Mouse (Mus musculus): ENCODE results near the gene Macrod2. TPM values are rescaled to one million over a fixed set of nuclear protein-coding genes. Genes with fewer than 3 reads are reported as not detected.
A peak's percentile ranks its signal among the peaks of the same experiment; 100 is the strongest.

Gene Macrod2
- polyA plus RNA-seq, 1 experiment from 2014 or later = 34.8 TPM

GRCm38 (mm10) chr2:141156979-141157593 is 762.0 kb downstream of the Macrod2 start:
- no peaks in the 10 kb centered on the region for H3K27me3 ChIP-seq
- H3K36me3 ChIP-seq = no peaks in the 10 kb centered on the region
- no peaks in the 10 kb centered on the region for H3K4me1 ChIP-seq
- no peaks in the 10 kb centered on the region for H3K9me3 ChIP-seq (replicated peaks)
- H3K9ac ChIP-seq = no peak overlapping the region
- H3K4me3 ChIP-seq (replicated peaks) = no peak overlapping the region
- no peak overlapping the region for H3K4me2 ChIP-seq
- no peak for ATAC-seq (replicated peaks; ENCODE audit: low FRiP score)
- WGBS = 77% methylated on average over 7 of the region's 7 CpGs
- H3K27ac ChIP-seq = no peak overlapping the region

- 76% methylated on average over 7 of the region's 7 CpGs for WGBS
- H3K36me3 ChIP-seq = no peaks in the 10 kb centered on the region
- ATAC-seq (replicated peaks; ENCODE audit: low FRiP score) = no peak
These were observed 763.1 kb downstream of the Macrod2 start for GRCm38 (mm10) chr2:141158161-141158560.

GRCm38 (mm10) chr2:141163918-141164317 is 768.8 kb downstream of the Macrod2 start:
- no peaks in the 10 kb centered on the region for H3K9me3 ChIP-seq (replicated peaks)
- H3K36me3 ChIP-seq = no peaks in the 10 kb centered on the region
- no peak overlapping the region for H3K4me2 ChIP-seq
- H3K9ac ChIP-seq = no peak overlapping the region
- ATAC-seq (replicated peaks; ENCODE audit: low FRiP score) = no peak
- H3K4me1 ChIP-seq = no peaks in the 10 kb centered on the region
- H3K4me3 ChIP-seq (replicated peaks) = no peak overlapping the region
- H3K27me3 ChIP-seq = no peaks in the 10 kb centered on the region
- WGBS = 30% methylated on average over 4 of the region's 4 CpGs
- H3K27ac ChIP-seq = no peak overlapping the region

More at GRCm38 (mm10) chr2:141158161-141158560, 763.1 kb downstream of the Macrod2 start:
- Histone ChIP-seq H3K27ac (no peak overlapping the region), H3K4me3 (replicated peaks) (no peak overlapping the region), H3K27me3 (no peaks in the 10 kb centered on the region), H3K4me2 (no peak overlapping the region), H3K4me1 (no peaks in the 10 kb centered on the region), H3K9me3 (replicated peaks) (no peaks in the 10 kb centered on the region), H3K9ac (no peak overlapping the region)

GRCm38 (mm10) chr2:141169586-141169985 is 774.5 kb downstream of the Macrod2 start:
- no peak overlapping the region for H3K4me2 ChIP-seq

GRCm38 (mm10) chr2:141173167-141173566 is 778.1 kb downstream of the Macrod2 start:
- 42% methylated on average over 1 of the region's 1 CpGs for WGBS
- no peaks in the 10 kb centered on the region for H3K9me3 ChIP-seq (replicated peaks)
- peaks cover 3% of the 10 kb centered on the region; the same call in 1 of the 2 replicates for H3K4me1 ChIP-seq

More at GRCm38 (mm10) chr2:141169586-141169985, 774.5 kb downstream of the Macrod2 start:
- 82% methylated on average over 3 of the region's 3 CpGs for WGBS
- ATAC-seq (replicated peaks; ENCODE audit: low FRiP score) = no peak
- Histone ChIP-seq H3K27me3 (no peaks in the 10 kb centered on the region), H3K4me3 (replicated peaks) (no peak overlapping the region), H3K9ac (no peak overlapping the region), H3K9me3 (replicated peaks) (no peaks in the 10 kb centered on the region), H3K27ac (no peak overlapping the region), H3K36me3 (no peaks in the 10 kb centered on the region), H3K4me1 (peaks cover 3% of the 10 kb centered on the region; the same call in 1 of the 2 replicates)

GRCm38 (mm10) chr2:141173607-141174006 is 778.5 kb downstream of the Macrod2 start:
- peak; percentile 22; the same call in 1 of the 2 replicates for ATAC-seq (replicated peaks; ENCODE audit: low FRiP score)
- WGBS = 32% methylated on average over 3 of the region's 3 CpGs
- H3K9ac ChIP-seq = no peak overlapping the region
- no peak overlapping the region for H3K4me2 ChIP-seq
- no peaks in the 10 kb centered on the region for H3K36me3 ChIP-seq
- H3K27ac ChIP-seq = no peak overlapping the region
- H3K9me3 ChIP-seq (replicated peaks) = no peaks in the 10 kb centered on the region
- H3K4me3 ChIP-seq (replicated peaks) = no peak overlapping the region
- peaks cover 3% of the 10 kb centered on the region; the same call in 1 of the 2 replicates for H3K4me1 ChIP-seq
- H3K27me3 ChIP-seq = no peaks in the 10 kb centered on the region

More at GRCm38 (mm10) chr2:141173167-141173566, 778.1 kb downstream of the Macrod2 start:
- Histone ChIP-seq H3K9ac (no peak overlapping the region), H3K4me3 (replicated peaks) (no peak overlapping the region), H3K27ac (no peak overlapping the region), H3K36me3 (no peaks in the 10 kb centered on the region), H3K4me2 (no peak overlapping the region), H3K27me3 (no peaks in the 10 kb centered on the region)
- peak; percentile 33; the same call in 1 of the 2 replicates for ATAC-seq (replicated peaks; ENCODE audit: low FRiP score)

- 59% methylated on average over 1 of the region's 1 CpGs for WGBS
- Histone ChIP-seq H3K9me3 (replicated peaks) (no peaks in the 10 kb centered on the region), H3K4me3 (replicated peaks) (no peak overlapping the region), H3K9ac (no peak overlapping the region), H3K27me3 (no peaks in the 10 kb centered on the region), H3K4me1 (no peaks in the 10 kb centered on the region), H3K27ac (no peak overlapping the region), H3K36me3 (no peaks in the 10 kb centered on the region), H3K4me2 (no peak overlapping the region)
- no peak for ATAC-seq (replicated peaks; ENCODE audit: low FRiP score)
These were observed 785.5 kb downstream of the Macrod2 start for GRCm38 (mm10) chr2:141180656-141181055.

GRCm38 (mm10) chr2:141182034-141182759 is 787.1 kb downstream of the Macrod2 start:
- H3K9ac ChIP-seq = no peak overlapping the region
- no peak; the same call in 1 of the 2 replicates for ATAC-seq (replicated peaks; ENCODE audit: low FRiP score)
- H3K4me1 ChIP-seq = no peaks in the 10 kb centered on the region
- no peak overlapping the region for H3K4me2 ChIP-seq
- H3K36me3 ChIP-seq = no peaks in the 10 kb centered on the region
- H3K27me3 ChIP-seq = no peaks in the 10 kb centered on the region
- WGBS = 57% methylated on average over 5 of the region's 5 CpGs
- H3K9me3 ChIP-seq (replicated peaks) = no peaks in the 10 kb centered on the region
- H3K4me3 ChIP-seq (replicated peaks) = no peak overlapping the region
- H3K27ac ChIP-seq = no peak overlapping the region

- Histone ChIP-seq H3K27ac (no peak overlapping the region), H3K36me3 (no peaks in the 10 kb centered on the region), H3K4me3 (replicated peaks) (no peak overlapping the region), H3K9ac (no peak overlapping the region), H3K9me3 (replicated peaks) (no peaks in the 10 kb centered on the region), H3K27me3 (no peaks in the 10 kb centered on the region), H3K4me1 (peaks cover 6% of the 10 kb centered on the region; the same call in 1 of the 2 replicates), H3K4me2 (no peak overlapping the region)
- peak; percentile 73 for ATAC-seq (replicated peaks; ENCODE audit: low FRiP score)
These were observed 799.4 kb downstream of the Macrod2 start for GRCm38 (mm10) chr2:141194476-141194875.

- H3K4me2 ChIP-seq = no peak overlapping the region
- WGBS = 73% methylated on average over 4 of the region's 4 CpGs
- no peak for ATAC-seq (replicated peaks; ENCODE audit: low FRiP score)
- no peak overlapping the region for H3K4me3 ChIP-seq (replicated peaks)
- no peak overlapping the region for H3K27ac ChIP-seq
- H3K9ac ChIP-seq = no peak overlapping the region
- no peaks in the 10 kb centered on the region for H3K9me3 ChIP-seq (replicated peaks)
- peaks cover 6% of the 10 kb centered on the region; the same call in 1 of the 2 replicates for H3K4me1 ChIP-seq
- no peaks in the 10 kb centered on the region for H3K27me3 ChIP-seq
- H3K36me3 ChIP-seq = no peaks in the 10 kb centered on the region
These were observed 805.4 kb downstream of the Macrod2 start for GRCm38 (mm10) chr2:141200481-141200880.

- no peaks in the 10 kb centered on the region for H3K36me3 ChIP-seq
- no peak overlapping the region for H3K27ac ChIP-seq
- no peaks in the 10 kb centered on the region for H3K27me3 ChIP-seq
- peaks cover 6% of the 10 kb centered on the region; the same call in 1 of the 2 replicates for H3K4me1 ChIP-seq
- no peak overlapping the region for H3K4me3 ChIP-seq (replicated peaks)
- H3K9me3 ChIP-seq (replicated peaks) = no peaks in the 10 kb centered on the region
- no peak for ATAC-seq (replicated peaks; ENCODE audit: low FRiP score)
- H3K9ac ChIP-seq = no peak overlapping the region
- WGBS = 65% methylated on average over 2 of the region's 2 CpGs
- no peak overlapping the region for H3K4me2 ChIP-seq
These were observed 806.4 kb downstream of the Macrod2 start for GRCm38 (mm10) chr2:141201303-141202014.

GRCm38 (mm10) chr2:141202015-141202364 is 806.9 kb downstream of the Macrod2 start:
- no peaks in the 10 kb centered on the region for H3K27me3 ChIP-seq
- H3K9ac ChIP-seq = no peak overlapping the region
- no peak overlapping the region for H3K27ac ChIP-seq
- H3K4me3 ChIP-seq (replicated peaks) = no peak overlapping the region
- peaks cover 3% of the 10 kb centered on the region; the same call in 1 of the 2 replicates for H3K4me1 ChIP-seq
- ATAC-seq (replicated peaks; ENCODE audit: low FRiP score) = no peak
- no peaks in the 10 kb centered on the region for H3K9me3 ChIP-seq (replicated peaks)
- 91% methylated on average over 1 of the region's 1 CpGs for WGBS
- H3K36me3 ChIP-seq = no peaks in the 10 kb centered on the region
- H3K4me2 ChIP-seq = no peak overlapping the region

All from kidney, embryonic 15.5 days (tissue).